Mouse (Mus musculus): Measurements from ENCODE around the gene Csad.

DNA sequence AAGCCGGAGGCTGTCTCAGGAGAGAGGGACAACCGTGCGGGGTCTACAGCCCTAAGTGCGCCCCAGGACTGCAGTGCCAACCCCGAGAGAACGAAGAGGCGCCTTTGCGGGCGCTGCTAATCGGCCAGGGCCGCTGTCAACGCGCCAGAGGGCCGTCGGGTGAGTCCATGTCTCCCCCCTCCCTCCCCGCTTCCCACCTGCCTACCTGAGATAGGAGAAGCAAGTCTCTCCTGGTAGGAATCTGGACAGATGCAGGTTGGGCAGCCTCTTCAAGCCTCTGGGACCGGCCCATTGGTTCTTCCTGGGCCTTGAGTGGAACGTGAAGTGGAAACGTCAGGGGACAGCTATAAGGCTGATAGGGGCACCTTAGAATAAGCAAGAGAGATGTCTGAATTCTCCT is 59.8 kb downstream of the Csad start:
- TF ChIP-seq GATA1 (IDR thresholded peaks at IDR 0.05; ENCODE audit: borderline replicate concordance, low read length) (no peak), FLI1 (IDR thresholded peaks at IDR 0.05; ENCODE audit: low read length) (no peak)
